Mouse (Mus musculus) common myeloid progenitor, adult 5-6 weeks (primary cell): ENCODE data around the gene Pgf. TPM values are rescaled to one million over a fixed set of nuclear protein-coding genes. Genes with fewer than 3 reads are reported as not detected.

ENCODE experiments used
- ATAC-seq: replicated peaks from 2 replicates; pipeline ENCODE4 v1.8.0; 2016; ENCODE audit warnings: low read depth, mild to moderate bottlenecking, moderate TSS enrichment, inconsistent platforms; ENCODE audit not compliant: poor library complexity, severe bottlenecking
- total RNA-seq: library from RNA; stranded (forward); fragments of 200-1000, 187-1606 nt; gene quantifications from 2 replicates; pipeline ENCODE4 v1.2.3, GENCODE M21; 2017

The Pgf gene
- total RNA-seq, 1 experiment from 2014 or later, result not detected

DNA sequence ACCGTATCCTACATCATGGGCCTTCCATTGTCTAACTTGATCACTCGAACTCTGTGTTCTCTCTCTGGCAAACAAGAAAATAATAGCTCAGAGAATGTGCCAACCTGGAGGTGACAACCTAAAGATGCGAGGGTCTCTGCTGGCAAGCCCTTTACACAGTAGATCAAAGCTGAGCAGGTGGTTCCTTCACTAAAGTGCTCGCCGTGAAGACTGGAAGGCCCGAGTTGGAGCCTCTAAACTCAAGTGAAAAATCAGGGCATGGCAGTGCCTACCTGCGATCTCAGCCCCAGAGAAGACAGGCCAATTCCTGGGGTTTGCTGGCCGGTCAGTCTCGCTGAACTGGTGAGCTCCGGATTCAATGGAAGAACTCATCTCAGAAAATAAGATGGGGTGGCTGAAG, 15.6 kb upstream of the Pgf start:
- no peak for ATAC-seq

DNA sequence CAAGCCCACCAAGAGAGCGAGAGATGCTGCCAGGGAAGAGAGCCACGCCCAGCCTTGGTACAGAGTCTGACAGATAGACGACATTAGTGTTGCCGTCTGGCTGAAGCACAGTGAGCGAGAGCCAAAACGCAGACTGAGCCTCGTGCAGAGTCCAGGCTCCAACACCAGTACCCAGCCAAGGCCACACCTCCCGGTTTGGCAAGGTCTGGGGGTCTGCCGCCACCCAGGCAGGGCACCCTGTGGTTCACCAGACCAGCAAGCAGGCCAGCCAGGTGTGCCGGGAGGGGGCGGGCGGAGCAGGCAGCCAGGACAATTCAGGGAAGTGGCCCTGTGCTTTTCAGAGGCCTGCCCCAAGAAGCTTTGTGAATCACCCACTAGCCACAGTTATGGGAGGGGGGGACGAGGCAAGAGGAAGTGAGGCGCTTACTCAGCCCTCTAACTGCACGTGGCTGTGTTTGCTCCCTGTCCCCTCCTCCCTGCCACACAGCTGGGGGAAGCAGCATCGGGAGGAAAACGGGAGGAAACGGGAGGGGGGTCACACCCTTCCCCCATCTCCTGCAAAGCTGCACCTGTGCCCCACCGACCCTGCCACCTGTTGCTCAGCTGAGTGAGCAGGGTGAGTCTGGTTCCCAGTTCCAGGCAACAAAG, 15.0 kb upstream of the Pgf start:
- peak; percentile 94 for ATAC-seq

DNA sequence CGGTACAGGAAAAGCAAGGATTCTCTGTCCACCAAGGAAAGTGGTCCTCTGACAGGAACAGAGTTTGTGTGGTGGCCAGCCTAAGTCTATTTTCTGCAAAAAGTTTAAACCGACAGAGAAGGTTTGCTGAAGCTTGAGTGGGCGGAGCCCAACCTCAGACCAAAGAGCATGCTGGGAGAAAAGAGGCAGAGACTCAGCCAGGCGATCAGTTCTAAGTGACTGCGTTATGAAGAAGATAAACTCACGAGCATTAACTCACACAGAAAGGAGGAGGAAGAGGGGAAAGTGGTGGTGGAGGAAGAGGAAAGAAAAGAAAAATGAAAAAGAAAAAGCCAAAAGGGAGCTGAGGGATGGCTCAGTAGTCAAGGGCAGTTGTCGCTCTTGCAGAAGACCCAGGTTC, 12.7 kb upstream of the Pgf start:
- ATAC-seq, result no peak

DNA sequence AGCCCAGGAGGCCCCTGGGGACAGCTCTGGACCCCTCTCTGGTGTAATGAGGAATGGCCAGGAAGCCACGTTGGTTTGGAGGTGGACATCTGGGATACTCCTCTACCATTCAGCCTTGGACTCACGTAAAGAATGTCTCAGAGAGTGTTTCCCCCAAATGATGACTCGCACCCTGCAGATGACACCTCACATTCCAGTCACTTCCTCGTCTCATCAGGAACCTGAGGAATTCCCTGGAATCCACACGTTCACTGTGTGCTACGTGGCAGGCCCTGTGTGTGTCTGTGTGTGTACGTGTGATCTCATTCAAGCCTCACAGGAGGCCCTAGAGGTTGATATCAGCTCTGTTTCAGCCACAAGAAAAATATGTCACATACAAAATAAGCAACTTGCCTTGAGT, 8.8 kb upstream of the Pgf start:
- ATAC-seq, result no peak

DNA sequence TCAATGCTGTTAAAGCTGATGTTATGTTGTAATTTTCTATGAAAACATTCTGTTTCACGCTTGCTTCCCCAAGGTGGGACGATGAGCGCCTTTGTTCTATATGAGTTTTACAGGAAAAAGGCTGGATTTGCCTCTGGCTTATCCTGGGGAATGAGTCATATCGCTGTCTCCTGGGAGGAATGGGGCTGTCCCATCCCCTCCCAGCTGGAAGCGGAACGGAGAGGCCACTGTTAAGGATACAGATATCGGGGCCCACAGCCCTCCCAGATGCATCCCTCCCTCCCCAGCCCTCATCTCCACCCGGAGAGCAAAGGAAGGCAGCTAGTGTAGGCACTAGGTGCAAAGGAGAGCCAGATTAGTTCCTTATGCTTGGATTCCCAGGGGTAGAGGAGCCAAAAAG, 8.2 kb upstream of the Pgf start:
- no peak for ATAC-seq

DNA sequence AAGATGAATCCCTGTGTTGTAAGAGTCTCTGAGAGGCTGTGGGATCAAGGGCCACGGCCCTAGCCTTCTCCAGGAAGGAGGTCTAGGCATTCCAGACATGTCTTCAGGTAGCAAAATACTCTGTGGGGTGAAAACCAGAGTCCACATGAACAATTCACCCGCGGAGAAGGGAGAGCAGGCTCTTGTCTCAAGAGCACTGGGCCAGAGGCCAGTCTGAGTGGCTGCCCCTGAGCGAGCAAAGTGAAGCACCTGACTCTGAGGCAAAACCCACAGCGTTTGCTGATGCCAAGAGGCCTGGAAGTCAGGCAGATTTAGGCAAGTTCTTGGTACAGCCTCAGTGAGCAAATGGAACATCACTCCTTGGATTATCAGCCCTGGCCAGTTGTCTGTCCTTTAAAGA, 6.5 kb upstream of the Pgf start:
- ATAC-seq, result no peak

DNA sequence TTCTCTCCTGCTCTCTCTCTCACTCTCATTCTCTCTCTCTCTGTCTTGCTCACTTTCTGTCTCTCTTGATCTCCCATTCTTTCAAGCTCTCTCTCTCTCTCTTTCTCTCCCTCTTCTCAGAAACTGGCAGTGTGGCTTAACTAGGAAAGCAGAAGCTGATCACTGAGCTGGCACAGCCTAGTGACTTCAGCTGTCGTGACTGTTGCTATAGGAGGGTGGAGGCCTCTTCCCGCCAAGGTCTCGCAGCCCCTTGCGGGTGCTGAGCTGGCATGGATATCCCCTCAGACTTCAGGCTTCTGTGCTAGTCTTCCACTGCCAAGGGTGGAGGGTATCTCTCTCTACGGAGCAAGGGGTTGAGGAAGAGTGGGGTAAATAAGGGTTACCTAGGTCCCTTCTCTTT, 5.3 kb upstream of the Pgf start:
- ATAC-seq, result peak; percentile 51; the same call in 1 of the 2 replicates

DNA sequence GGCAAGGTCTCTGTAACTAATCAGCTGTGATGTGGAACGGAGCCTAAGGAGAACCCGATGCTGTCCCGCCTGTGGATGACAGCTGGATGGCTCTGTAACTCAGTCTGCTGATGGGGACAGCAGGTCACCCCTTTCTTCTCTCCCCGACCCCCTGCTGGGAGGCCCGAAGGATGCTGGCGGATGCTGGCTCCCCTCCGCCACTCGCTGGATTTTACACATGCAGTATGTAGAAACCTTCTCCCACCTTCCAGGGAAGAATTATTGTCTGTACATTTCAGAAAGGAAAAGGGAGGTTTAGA, 4.7 kb upstream of the Pgf start:
- ATAC-seq, result no peak

DNA sequence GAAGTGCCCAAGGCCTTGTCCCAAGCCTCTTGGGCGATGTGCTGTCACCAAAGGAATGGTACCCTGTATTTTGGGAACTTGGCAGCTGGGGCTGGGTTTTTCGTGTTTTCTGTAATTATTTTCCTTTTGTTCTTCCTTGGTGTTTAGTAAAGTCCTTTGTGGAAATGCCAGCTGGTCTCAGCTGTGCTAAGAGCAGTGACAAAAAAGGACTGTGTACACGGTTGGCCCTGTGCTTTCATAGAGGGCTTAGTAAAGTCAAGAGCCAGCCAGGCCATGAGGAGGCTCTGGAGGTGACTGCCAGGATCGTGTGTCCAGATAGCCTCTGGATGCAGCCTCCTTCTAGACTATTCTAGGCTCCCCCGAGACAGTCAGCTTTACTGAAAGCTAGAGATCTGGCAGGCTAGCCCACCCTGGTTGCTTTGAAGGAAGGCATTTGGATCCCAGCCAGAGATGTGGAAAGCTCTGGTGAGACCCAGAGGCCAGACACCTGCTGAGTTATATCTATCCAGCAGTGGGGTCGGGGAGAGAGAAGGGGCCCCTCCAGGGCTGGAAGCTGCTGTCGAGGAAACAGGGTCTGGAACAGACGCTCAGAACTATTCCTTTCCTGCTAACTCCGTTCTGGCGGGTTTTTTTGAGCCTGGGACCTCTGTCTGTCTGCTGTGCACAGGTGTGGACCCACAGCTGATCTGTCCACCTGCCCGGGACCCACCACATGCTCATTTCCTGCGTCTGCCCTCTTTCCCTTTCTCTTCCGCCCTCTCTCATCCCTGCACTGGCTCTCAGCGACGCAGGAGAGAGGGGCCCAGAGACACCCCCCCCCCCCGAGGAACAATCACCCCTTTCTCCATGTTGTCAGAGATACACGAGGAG, 4.1 kb upstream of the Pgf start:
- no peak for ATAC-seq

DNA sequence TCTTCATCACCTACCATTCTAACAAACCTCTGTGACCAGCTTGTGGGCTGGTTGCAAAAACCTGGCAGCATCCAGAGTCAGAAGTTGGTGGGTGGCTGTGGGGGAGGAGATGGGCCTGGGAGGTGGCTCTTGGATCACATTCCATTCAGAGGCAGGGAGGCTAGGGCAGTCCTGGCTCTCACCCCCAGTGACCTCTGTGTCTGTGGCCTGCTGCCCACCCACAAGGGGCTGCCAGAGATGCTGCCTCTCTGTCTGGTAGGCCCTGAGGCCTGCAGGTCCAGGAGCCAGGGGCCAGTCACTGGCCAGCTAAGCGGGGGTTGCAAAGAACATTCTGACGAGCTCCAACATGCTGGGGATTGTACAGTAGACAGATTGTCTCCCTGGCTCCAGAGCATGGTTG, 704 bp upstream of the Pgf start:
- no peak for ATAC-seq

DNA sequence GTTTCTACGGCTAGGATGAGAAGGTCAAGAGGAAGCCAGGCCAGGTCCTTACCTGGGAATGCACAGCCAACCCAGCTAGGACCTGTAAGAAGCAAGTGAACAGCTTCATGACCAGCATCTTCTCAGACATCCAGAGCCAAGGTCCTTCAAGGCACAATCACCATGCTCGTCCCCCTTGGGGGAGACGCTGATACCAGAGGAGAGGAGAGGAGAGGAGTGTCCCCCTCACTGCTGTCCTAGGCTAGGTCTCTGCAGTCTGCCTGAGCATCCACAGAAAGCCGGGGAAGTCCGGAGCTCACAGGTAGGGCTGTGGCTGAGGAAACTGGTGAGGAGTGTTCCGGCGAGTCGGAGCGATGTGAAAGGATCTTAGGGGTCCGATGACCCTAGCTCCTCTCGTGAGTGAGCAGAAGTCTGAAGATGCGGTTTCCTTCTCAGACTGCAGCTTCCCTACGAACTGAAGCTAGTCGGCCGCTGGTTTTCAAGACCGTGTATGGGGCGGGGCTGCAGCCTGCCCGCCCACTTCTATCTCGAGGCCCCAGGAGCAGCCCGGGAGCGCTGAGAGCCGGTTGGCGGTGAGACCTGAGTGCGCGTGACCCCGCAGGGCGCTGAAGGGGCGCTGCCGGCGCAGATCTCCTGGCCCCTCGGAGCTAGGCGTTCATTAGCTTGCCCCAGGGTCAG, 605 bp downstream of the Pgf start:
- peak; percentile 89 for ATAC-seq

DNA sequence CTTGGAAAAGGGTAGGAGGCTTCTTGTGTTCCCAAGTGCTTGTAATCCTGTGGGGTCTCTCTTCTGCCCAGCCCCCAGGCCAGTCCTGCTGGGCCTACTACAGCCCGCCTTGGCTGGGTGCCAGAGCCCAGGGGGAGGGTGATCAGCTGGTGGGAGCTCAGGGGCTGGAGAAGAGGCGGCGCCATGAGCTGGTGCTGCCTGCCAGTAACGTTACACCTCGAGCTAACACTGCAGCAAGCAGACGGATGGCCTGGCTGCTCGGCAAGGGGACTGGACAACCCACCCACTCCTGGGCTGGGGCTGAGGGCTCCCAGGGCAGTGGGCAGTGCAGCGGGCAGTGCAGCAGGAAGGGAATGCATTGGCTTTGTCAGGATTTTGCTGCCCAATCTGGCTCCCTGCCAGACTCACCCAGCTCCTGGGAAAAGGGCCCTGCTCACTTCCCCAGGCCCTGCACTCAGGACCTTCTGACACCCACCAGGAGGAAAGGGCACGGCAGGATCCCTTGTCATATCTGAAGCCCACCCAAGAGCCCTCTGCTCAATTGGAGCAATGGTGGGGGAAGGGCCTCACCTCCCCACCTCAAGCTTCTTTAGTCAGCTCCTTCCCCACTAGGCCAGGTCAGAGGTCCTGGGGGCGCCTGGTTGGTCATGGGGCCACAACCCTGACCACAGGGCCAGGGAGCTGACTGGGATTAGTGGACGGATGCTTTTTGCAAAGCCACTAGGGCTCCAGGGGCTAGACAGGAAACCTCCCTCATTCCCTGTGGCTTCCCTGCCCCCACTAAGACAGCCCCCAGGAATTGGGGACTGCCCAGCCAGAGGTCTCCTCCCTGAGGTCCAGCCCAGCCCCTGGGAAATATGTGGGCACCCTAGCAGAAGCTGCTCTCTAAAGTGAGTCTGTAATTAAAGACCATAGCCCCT, 1.4 kb downstream of the Pgf start:
- ATAC-seq, result no peak

DNA sequence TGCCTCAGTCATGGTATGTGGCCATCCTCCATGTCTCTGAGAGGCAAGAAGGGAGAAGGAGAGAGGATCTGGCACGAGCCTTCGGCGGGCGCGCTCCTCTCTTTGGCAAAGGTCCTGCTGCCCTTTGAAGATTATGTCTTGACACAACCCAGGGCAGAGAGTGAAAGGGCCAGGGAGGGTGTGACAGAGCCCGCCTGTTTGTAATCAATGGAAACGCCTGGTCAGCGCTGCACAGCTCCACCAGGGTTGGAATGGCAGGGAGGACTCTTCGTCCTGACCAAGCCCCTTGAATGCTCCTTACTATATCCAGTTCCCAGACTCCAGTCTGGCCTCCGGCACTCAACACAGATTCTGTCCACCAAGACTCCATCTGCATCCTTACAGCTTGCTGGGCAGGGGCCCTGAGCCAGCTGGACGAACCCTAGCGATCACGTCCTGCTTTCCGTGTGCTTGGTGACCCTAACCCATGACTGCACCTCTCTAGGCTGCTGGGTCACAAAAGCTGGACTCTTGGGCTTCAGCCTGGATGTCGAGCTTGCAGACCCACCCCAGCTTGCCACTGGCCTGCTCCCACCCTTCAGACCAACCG, 2.4 kb downstream of the Pgf start:
- no peak for ATAC-seq

DNA sequence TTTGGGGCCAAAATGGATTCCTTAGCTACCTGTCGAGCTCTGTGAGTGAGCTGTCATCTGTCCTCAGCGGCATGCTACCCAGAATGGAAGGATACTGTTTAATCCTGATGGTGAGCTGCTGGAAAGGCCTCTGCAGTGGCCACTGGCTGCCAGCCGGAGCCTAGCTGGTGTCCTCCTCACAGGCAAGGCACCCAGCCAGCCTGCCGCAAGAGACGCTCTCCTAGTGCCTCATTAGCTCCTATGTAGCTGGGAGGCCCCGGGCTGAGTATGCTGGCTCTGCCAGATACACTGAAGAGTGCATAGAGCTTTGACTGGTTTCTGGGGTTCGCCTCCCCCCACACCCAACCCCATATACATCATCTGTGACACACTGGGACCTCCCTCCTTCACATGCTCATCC, 3.6 kb downstream of the Pgf start:
- no peak for ATAC-seq

DNA sequence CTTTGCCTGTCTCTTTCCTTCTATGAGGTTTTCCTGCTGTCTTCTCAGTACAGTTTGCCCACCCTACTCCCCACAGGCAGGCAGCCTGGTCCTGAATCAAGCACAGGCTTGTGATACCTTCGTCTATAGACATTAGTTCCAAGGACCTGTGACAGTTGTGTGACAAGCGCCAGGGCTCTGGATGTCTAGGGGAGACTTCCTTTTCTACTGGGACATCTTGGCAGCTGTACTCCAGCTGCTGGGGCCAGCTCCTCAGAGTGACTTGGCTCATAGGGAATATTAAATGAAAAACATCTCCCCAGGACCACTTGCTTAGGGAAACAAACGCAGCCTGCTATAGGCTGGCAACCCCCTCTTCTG, 6.7 kb downstream of the Pgf start:
- no peak for ATAC-seq

DNA sequence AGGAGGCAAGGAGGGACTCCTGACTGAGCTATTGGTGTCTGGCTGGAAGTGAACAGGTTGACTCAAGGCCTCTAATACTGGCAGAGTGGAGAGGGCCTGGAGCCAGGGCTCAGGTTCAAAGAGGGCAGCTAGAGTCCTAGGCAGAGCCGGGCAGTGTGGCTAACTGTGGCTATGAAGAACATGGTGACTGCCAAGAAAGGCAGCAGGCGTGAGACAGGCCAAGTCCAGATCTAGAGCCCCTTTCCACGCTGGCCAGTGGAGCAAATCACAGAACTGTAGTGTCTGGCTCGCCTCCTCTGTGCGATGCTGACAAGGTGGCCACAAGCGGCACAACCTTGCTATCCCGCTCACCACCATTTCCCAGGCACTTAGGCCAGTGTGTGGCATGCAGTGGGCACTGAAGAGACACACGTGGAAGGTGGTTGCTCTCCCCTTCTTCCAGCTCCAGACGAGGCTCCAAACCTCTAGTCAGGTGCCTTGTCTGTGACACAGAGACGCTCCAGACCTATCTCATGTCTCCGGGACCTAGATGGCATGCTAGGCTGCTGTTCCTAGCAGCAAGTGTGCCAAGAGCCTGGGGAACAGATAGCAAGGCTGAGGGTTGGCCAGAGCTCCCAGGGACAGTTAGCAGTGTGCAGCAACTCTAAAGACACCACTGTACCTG, 7.2 kb downstream of the Pgf start:
- ATAC-seq, result no peak

DNA sequence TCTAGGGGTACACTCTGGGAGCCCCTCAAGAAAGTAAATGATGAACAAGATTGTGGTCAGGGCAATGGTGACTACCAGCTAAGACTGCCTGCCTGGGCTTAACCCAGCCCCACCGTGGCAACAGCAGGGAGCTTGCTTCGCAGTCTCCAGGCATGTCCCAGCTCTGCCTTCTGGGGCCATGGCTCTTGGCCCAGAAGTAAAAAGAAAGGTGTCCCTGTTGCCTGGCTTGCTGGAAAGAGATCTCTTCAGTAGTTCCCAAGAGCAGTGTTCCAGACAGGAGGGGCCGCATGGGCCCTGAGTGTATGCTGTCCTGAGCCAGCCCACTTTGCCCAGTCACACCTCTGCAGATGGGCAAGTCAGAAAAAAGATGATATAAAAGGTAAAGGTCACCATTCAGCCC, 7.7 kb downstream of the Pgf start:
- no peak for ATAC-seq

DNA sequence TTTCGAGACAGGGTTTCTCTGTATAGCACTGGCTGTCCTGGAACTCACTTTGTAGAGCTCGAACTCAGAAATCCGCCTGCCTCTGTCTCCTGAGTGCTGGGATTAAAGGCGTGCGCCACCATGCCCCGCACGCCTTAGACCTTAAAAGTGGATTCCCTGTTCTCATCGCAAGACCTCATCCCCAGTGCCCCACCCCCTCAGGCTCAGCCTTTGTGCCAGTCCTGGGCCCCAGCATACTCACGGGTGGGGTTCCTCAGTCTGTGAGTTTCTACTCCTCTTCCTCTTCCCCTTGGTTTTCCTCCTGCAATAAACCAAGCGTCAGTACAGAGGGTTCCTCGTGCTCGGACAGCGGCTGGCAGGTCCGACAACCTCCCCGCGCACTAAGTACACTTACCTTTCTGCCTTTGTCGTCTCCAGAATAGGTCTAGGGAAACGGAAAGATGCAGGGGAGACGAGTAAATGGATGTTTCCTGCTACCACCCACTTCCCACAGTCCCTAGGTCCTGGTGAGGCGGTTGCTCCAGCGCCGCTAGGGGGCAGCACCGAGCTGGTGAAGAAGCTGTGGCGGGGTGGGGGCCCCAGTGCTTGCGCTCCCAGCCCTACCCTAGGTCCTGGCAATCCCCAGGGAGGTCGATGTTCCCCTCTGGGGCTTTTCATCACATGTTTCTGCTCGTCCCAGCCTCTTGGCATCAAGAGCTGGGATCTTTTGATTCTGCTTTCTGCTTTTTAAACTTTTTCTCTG, 8.3 kb downstream of the Pgf start:
- peak; percentile 96 for ATAC-seq

DNA sequence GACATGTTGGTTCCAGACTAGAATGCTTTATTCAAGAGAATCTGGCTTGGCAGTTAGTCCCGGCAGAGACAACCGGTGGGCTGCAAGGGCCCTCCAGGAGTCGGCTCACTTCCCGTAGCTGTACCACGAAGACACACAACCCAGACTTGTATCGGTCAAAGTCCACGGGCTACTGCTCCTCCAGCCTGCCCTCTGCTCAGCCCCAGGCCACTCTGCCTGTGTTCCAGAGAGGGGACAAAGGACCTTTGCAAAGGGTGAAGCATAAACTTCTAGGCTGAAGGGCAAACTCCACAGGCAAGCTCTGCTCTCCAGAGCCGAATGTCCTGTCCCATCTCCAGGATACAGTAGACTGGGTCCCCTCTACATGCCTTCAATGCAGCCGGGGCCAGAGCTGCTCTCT, 11.0 kb downstream of the Pgf start:
- no peak for ATAC-seq
